Mouse (Mus musculus): Measurements from ENCODE around the gene 2510039O18Rik.
A peak's percentile ranks its signal among the peaks of the same experiment; 100 is the strongest.

2510039O18Rik gene

DNA sequence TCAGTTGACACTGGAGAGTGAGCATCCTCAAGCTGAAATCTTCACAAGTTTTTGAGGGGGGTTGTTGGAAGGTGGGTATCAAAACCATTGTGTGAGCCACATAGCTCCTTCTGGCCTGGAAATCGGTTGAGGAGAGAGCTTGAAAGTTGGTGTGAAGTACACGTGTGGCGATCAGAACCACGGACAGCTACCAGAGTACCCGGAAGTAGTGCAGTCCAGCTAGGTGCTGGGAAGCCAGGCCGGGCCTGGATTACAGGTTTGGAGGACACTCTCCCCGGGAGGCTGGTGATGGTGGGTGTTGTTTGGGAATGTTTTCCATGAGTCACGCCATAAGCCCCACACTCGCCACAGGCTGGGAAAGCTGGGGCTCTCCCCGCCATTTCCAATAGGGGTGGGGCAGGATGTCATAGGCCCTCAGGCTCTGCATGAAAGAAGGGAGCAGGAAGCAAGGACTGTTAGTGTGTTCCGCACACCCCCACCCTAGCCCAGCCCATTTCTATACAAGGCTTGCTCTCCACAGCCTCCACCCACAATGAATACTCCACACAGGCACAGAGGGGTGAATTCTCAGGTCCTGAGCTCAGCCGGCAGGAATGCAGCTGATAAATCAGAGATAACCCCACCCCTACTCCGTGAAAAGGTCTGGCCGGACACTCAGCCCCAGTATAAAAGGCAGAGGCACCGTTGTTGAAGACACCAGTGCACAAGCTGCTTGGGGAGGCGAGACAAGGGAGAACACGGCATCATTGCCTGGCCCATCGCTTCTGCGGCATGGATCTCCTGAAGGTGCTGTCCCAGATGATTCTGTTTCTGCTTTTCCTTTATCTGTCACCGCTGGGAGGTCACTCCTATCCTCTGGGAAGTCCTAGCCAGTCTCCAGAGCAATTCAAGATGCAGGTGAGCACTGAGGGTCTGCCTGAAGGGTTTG, 44.8 kb downstream of the 2510039O18Rik start, which contains the start of gene Nppb:
Gene Nppb, plus strand, starts transcription at position 584 of the 928 bp plus-strand sequence.
- DNase-seq (ENCODE audit: low read depth, low spot score): peak; percentile 94

DNA sequence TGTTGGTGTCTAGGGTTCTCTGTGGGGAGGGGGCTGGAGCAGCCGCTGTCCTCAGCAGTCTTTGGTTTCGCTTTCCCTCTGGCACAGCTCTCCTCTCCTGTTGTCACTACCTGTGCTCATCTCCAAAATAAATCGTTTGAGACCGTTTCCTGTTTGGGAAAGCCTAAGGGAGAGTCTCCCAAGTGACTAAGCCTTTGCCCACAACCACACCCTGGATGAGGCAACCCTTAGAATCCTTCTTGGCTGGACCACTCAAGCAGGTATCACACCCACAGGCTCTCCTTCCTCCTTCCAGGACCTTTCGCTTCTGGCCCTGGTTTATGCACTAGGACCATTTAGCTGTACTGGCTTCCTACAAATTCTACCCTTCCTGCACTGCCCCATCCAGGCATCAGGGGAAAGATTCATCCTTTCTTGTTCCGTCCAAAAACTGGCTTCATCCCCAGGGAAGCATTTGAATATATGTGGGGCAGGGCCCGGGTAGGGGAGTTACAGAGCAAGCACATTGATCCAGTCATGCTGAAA, 52.9 kb downstream of the 2510039O18Rik start:
- no peak for DNase-seq (ENCODE audit: low read depth, low spot score)

DNA sequence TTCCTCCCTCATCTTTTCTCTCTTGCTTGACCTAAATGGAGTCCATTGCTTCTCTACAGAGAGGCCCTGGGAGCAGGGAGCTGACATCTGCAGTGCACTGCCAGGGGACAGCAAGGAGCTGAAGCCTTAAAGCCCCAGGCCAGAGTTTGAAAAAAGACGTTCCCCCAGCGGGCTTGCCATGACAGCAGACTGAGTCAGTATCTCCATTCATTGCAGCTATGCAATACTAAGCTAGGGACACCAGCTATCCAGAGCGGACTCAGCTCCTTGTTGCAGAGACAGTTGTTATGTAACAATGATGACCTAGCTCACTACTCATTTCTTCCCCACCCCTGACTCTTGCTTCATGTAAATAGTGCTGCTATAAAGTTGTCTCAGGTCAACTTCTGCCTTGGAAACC, 54.6 kb downstream of the 2510039O18Rik start:
- no peak for DNase-seq (ENCODE audit: low read depth, low spot score)
